Mouse (Mus musculus): ENCODE results near the gene Tmem139.

GRCm38 (mm10) chr6:42241311-42242045, 20.3 kb upstream of the Tmem139 start:
- no peak for TF ChIP-seq POLR2A (IDR thresholded peaks at IDR 0.05; ENCODE audit: extremely low read depth, insufficient read depth, low read length)
- no peak for TF ChIP-seq CTCF (IDR thresholded peaks at IDR 0.05; ENCODE audit: extremely low read depth, insufficient read depth, low read length)
